Mouse (Mus musculus) hindbrain, postnatal 0 days (tissue): ENCODE results near the gene Map4k3. TPM values are rescaled to one million over a fixed set of nuclear protein-coding genes. Genes with fewer than 3 reads are reported as not detected.

Experiments used
- ATAC-seq: fragments of 200-750 bp; cut with Nextera tagmentation; 2 replicates; pipeline ENCODE4 v1.8.0; 2017; ENCODE audit warnings: mild to moderate bottlenecking, moderate TSS enrichment, moderate library complexity
- DNase-seq: peaks from one replicate; pipeline ENCODE4 v3.0.0-alpha.2; 2015; ENCODE audit warnings: low spot score
- H3K27ac ChIP-seq: fragments of 300-500 bp; sonication (generic); 2 replicates; pipeline ENCODE4 v1.5.1; 2014; ENCODE audit warnings: mild to moderate bottlenecking
- H3K27me3 ChIP-seq: fragments of 300-500 bp; sonication (generic); 2 replicates; pipeline ENCODE4 v1.6.1; 2014; ENCODE audit warnings: low read length, mixed read lengths; ENCODE audit not compliant: insufficient read depth
- H3K36me3 ChIP-seq: fragments of 300-500 bp; sonication (generic); 2 replicates; pipeline ENCODE4 v1.6.1; 2014; ENCODE audit warnings: low read length, mixed read lengths; ENCODE audit not compliant: insufficient read depth
- H3K4me1 ChIP-seq: fragments of 300-500 bp; sonication (generic); 2 replicates; pipeline ENCODE4 v1.6.1; 2014; ENCODE audit warnings: antibody characterized with exemption, low read length, mixed read lengths; ENCODE audit not compliant: insufficient read depth
- H3K4me2 ChIP-seq: fragments of 300-500 bp; sonication (generic); 2 replicates; pipeline ENCODE4 v1.6.1; 2014; ENCODE audit warnings: low read depth, mild to moderate bottlenecking, low read length, moderate library complexity, mixed read lengths
- H3K4me3 ChIP-seq: fragments of 300-500 bp; sonication (generic); 2 replicates; pipeline ENCODE4 v1.5.1; 2014; ENCODE audit warnings: low read length
- H3K9ac ChIP-seq: fragments of 300-500 bp; sonication (generic); replicated peaks from 2 replicates; pipeline ENCODE4 v1.6.1; 2014; ENCODE audit warnings: mild to moderate bottlenecking, low read length, moderate library complexity, mixed read lengths
- H3K9me3 ChIP-seq: fragments of 300-500 bp; sonication (generic); 2 replicates; pipeline ENCODE4 v1.6.1; 2016; ENCODE audit warnings: low read length, mixed read lengths
- CTCF ChIP-seq: IDR thresholded peaks from 2 replicates; pipeline ENCODE4 v1.5.1; 2016; ENCODE audit warnings: antibody characterized with exemption, control low read depth, low read depth
- WGBS: fragments of 180-500 bp; shearing (Covaris S2); extraction: QIAGEN DNeasy Blood & Tissue Kit; methylation state at CpG from one replicate; pipeline ENCODE4 v1.1.7; 2014; 5-methylcytosine and 5-hydroxymethylcytosine counted together
- polyA plus RNA-seq: library from polyadenylated mRNA; unstranded; fragments of >200 nt; fragmentation: Nextera tagmentation; extraction: Ambion mirVana; gene quantifications from 2 replicates; pipeline ENCODE4 v1.2.1, GENCODE M21; 2015
- total RNA-seq: library from RNA; depleted of rRNA; stranded (reverse); fragments of >200 nt; gene quantifications from 2 replicates; pipeline ENCODE4 v1.2.3, GENCODE M21; 2014

Gene Map4k3
- total and polyA plus RNA-seq, 2 experiments from 2014 or later, result 17.7 to 46.5 TPM

- TF ChIP-seq CTCF, result no peak
- DNase-seq (no peak), ATAC-seq (no peak)
- H3K36me3 ChIP-seq, result no peaks in the 10 kb centered on the region
- H3K27ac ChIP-seq, result no peak overlapping the region
- 83% methylated on average over 5 of the region's 5 CpGs for WGBS
- H3K4me2 ChIP-seq, result no peak overlapping the region
- H3K9ac ChIP-seq, result no peak overlapping the region
- peaks cover 12% of the 10 kb centered on the region for H3K4me1 ChIP-seq
- no peaks in the 10 kb centered on the region for H3K27me3 ChIP-seq
- H3K4me3 ChIP-seq, result no peak overlapping the region
- no peaks in the 10 kb centered on the region for H3K9me3 ChIP-seq
Measured at GRCm38 (mm10) chr17:80729825-80730224, 1.5 kb upstream of the Map4k3 start.

- Histone ChIP-seq H3K4me2 (no peak overlapping the region), H3K27ac (no peak overlapping the region), H3K4me3 (no peak overlapping the region), H3K27me3 (no peaks in the 10 kb centered on the region), H3K9ac (no peak overlapping the region), H3K9me3 (no peaks in the 10 kb centered on the region), H3K36me3 (no peaks in the 10 kb centered on the region), H3K4me1 (peaks cover 12% of the 10 kb centered on the region)
- ATAC-seq (no peak), DNase-seq (no peak)
- 30% methylated on average over 9 of the region's 9 CpGs for WGBS
- TF ChIP-seq CTCF, result no peak
Measured at GRCm38 (mm10) chr17:80729080-80729749, 930 bp upstream of the Map4k3 start.

- ATAC-seq (peak; percentile 79), DNase-seq (peak; percentile 64)
- H3K4me3 ChIP-seq, result peak overlapping the region; percentile 73
- no peak for TF ChIP-seq CTCF
- H3K4me2 ChIP-seq, result peak overlapping the region; percentile 96
- no peaks in the 10 kb centered on the region for H3K9me3 ChIP-seq
- peaks cover 12% of the 10 kb centered on the region for H3K4me1 ChIP-seq
- peak overlapping the region; percentile 90 for H3K27ac ChIP-seq
- peak overlapping the region; percentile 93 for H3K9ac ChIP-seq
- no peaks in the 10 kb centered on the region for H3K36me3 ChIP-seq
- no peaks in the 10 kb centered on the region for H3K27me3 ChIP-seq
- WGBS, result 0% methylated on average over 51 of the region's 54 CpGs
Measured at GRCm38 (mm10) chr17:80727341-80727951, 839 bp downstream of the Map4k3 start.

- Histone ChIP-seq H3K4me1 (peaks cover 12% of the 10 kb centered on the region), H3K27me3 (no peaks in the 10 kb centered on the region), H3K4me3 (peak overlapping the region; percentile 73), H3K36me3 (no peaks in the 10 kb centered on the region), H3K4me2 (peak overlapping the region; percentile 96), H3K9ac (peak overlapping the region; percentile 93), H3K9me3 (no peaks in the 10 kb centered on the region), H3K27ac (peak overlapping the region; percentile 90; the same call in 1 of the 2 replicates)
- DNase-seq, result peak; percentile 44
- no peak for TF ChIP-seq CTCF
- WGBS, result 8% methylated on average over 8 of the region's 8 CpGs
- no peak for ATAC-seq
Measured at GRCm38 (mm10) chr17:80726821-80727220, 1.5 kb downstream of the Map4k3 start.

DNA sequence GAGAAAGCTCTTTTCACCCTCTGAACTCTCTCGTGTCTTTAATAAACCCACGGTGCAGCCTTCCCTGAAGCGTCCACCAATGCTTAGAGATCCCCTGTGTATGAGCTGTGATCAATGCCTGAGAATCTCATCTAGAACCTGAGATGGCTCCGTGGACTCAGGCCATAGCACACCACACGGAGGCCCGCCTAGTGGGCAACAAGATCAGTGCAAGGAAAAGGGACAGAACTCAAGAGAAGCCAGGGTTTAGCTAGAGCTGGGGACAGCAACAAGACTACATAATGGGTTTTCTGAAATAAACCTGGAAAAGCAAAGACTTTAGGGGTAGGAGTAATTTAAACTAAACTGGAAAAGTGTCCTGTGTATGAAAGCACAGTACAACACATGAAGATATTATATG is 5.2 kb downstream of the Map4k3 start:
- Histone ChIP-seq H3K27me3 (no peaks in the 10 kb centered on the region), H3K9me3 (no peaks in the 10 kb centered on the region), H3K27ac (no peak overlapping the region), H3K4me1 (peaks cover 12% of the 10 kb centered on the region), H3K4me3 (no peak overlapping the region), H3K9ac (no peak overlapping the region), H3K36me3 (no peaks in the 10 kb centered on the region), H3K4me2 (no peak overlapping the region)
- WGBS, result 66% methylated on average over 6 of the region's 6 CpGs
- ATAC-seq (no peak), DNase-seq (no peak)
- peak; percentile 52 for TF ChIP-seq CTCF

DNA sequence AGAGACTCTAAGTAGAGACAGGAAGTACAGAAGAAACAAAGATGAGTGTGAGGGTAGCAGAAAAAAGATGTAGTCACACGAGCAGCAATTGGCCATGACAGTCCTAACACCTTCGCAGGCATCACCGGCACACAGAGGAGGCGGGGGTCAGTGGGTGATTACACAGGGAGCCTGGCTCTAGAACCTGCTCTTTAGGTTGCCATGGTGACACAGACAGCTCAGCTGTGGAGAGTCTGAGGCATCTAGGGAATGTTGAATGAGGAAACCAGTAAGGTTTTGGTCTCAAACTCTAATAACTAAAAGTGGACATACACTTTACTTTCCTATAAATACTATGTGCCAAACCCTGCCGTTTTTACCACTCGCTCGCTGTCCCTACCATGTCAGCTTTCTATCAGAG is 6.6 kb downstream of the Map4k3 start:
- no peak for DNase-seq
- no peak overlapping the region for H3K4me2 ChIP-seq
- no peak overlapping the region for H3K9ac ChIP-seq
- TF ChIP-seq CTCF, result no peak
- H3K4me3 ChIP-seq, result no peak overlapping the region
- 54% methylated on average over 7 of the region's 7 CpGs for WGBS
- peaks cover 9% of the 10 kb centered on the region for H3K4me1 ChIP-seq
- H3K36me3 ChIP-seq, result no peaks in the 10 kb centered on the region
- H3K27ac ChIP-seq, result no peak overlapping the region
- H3K9me3 ChIP-seq, result no peaks in the 10 kb centered on the region
- H3K27me3 ChIP-seq, result no peaks in the 10 kb centered on the region
- peak; percentile 44; the same call in 1 of the 2 replicates for ATAC-seq

GRCm38 (mm10) chr17:80719309-80719708 is 9.0 kb downstream of the Map4k3 start:
- Histone ChIP-seq H3K4me1 (no peaks in the 10 kb centered on the region), H3K4me2 (no peak overlapping the region), H3K9ac (no peak overlapping the region), H3K9me3 (no peaks in the 10 kb centered on the region), H3K27me3 (no peaks in the 10 kb centered on the region), H3K36me3 (no peaks in the 10 kb centered on the region), H3K4me3 (no peak overlapping the region), H3K27ac (no peak overlapping the region)
- WGBS, result 92% methylated on average over 5 of the region's 5 CpGs
- TF ChIP-seq CTCF, result no peak
- no peak for ATAC-seq
- DNase-seq, result no peak
